Mouse (Mus musculus) cortical plate, adult 2 months (tissue): ENCODE data around the gene Ccdc24.

ENCODE experiments used
- CTCF ChIP-seq: fragments of 200-500 bp; IDR thresholded peaks from 2 replicates; pipeline ENCODE4 v1.5.1; 2011; ENCODE audit warnings: mild to moderate bottlenecking, control low read depth, low read length; ENCODE audit not compliant: insufficient read depth; ENCODE audit errors: extremely low read depth
- POLR2A ChIP-seq: fragments of 200-500 bp; IDR thresholded peaks from 2 replicates; pipeline ENCODE4 v1.6.1; 2011; ENCODE audit warnings: mild to moderate bottlenecking, low read length, control low read depth; ENCODE audit not compliant: insufficient read depth; ENCODE audit errors: extremely low read depth

GRCm38 (mm10) chr4:117866083-117866482, 6.3 kb downstream of the Ccdc24 start:
- TF ChIP-seq POLR2A (no peak), CTCF (no peak)
